Mouse (Mus musculus) heart, embryonic 14.5 days (tissue): ENCODE measurements at regions not wholly inside any gene's neighbourhood (a gene's known extent, or its start where the extent isn't known, plus 50 kb on each side); places are given as distances from the start of the nearest gene placed in this dataset.

ENCODE experiments used
- ATAC-seq: fragments of 200-750 bp; cut with Nextera tagmentation; 2 replicates; pipeline ENCODE4 v1.8.0; 2017; ENCODE audit warnings: low read depth, moderate TSS enrichment; ENCODE audit not compliant: insufficient number of reproducible peaks, insufficient read depth, low FRiP score
- H3K27ac ChIP-seq, 2 experiments: fragments of 200-500 bp in 1 of 2; fragments of 300-500 bp in 1 of 2; sonication (generic) in 1 of 2; replicated peaks in 1 of 2; 2 replicates each; pipeline ENCODE4 v1.5.1; 2012 to 2014; ENCODE audit warnings: low read depth in 2 of 2, low read length in 2 of 2, control low read depth in 1 of 2, mild to moderate bottlenecking in 1 of 2, mixed read lengths in 1 of 2; ENCODE audit not compliant: control insufficient read depth in 1 of 2, insufficient read depth in 1 of 2
- H3K27me3 ChIP-seq: fragments of 300-500 bp; sonication (generic); 2 replicates; pipeline ENCODE4 v1.6.1; 2014; ENCODE audit warnings: mild to moderate bottlenecking, low read length, control low read depth; ENCODE audit not compliant: control insufficient read depth, insufficient read depth
- H3K36me3 ChIP-seq: fragments of 300-500 bp; sonication (generic); 2 replicates; pipeline ENCODE4 v1.6.1; 2014; ENCODE audit warnings: mild to moderate bottlenecking, control low read depth, low read length, mixed read lengths; ENCODE audit not compliant: control insufficient read depth, insufficient read depth
- H3K4me1 ChIP-seq, 2 experiments: fragments of 200-500 bp in 1 of 2; fragments of 300-500 bp in 1 of 2; sonication (generic) in 1 of 2; 2 replicates each; pipeline ENCODE4 v1.6.1; 2012 to 2014; ENCODE audit warnings: low read length in 2 of 2, control low read depth in 1 of 2, mixed read lengths in 1 of 2; ENCODE audit not compliant: control insufficient read depth in 2 of 2, insufficient read depth in 2 of 2
- H3K4me2 ChIP-seq: fragments of 300-500 bp; sonication (generic); 2 replicates; pipeline ENCODE4 v1.6.1; 2014; ENCODE audit warnings: mild to moderate bottlenecking, low read length
- H3K4me3 ChIP-seq, 2 experiments: fragments of 200-500 bp in 1 of 2; fragments of 300-500 bp in 1 of 2; sonication (generic) in 1 of 2; 2 replicates each; pipeline ENCODE4 v1.5.1; 2012 to 2014; ENCODE audit warnings: low read length in 2 of 2, mild to moderate bottlenecking in 2 of 2, control low read depth in 1 of 2, low read depth in 1 of 2, moderate library complexity in 1 of 2; ENCODE audit not compliant: control insufficient read depth in 1 of 2, insufficient read depth in 1 of 2
- H3K9ac ChIP-seq: fragments of 300-500 bp; sonication (generic); 2 replicates; pipeline ENCODE4 v1.6.1; 2014; ENCODE audit warnings: mild to moderate bottlenecking, low read length
- H3K9me3 ChIP-seq: fragments of 300-500 bp; sonication (generic); 2 replicates; pipeline ENCODE4 v1.6.1; 2016; ENCODE audit warnings: low read length, control low read depth; ENCODE audit not compliant: control insufficient read depth
- WGBS: fragments of 180-500 bp; shearing (Covaris S2); extraction: QIAGEN DNeasy Blood & Tissue Kit; methylation state at CpG from one replicate; pipeline ENCODE4 v1.1.7; 2014; 5-methylcytosine and 5-hydroxymethylcytosine counted together

DNA sequence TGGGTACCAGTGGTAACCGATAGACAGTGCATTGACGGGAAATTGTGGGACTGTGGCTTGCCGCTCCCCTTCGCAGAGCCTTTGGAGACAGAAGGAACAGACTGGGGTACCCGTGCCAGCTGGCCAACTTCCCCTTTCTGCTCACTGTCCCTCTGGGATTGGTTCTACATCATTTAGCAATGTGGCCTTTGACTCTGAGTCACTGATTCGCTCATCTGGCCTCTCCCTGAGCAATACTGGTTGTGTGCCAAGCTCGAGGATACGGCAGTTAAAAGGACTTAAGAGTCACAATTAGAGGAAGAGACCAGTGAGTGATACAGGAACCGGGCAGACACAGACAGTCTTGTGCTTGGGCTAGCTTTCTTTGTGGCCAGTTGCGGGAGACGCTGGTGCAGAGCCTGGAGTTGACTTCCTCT lies 117.4 kb upstream of the Zfp507 start:
- peaks cover 12% of the 10 kb centered on the region for H3K27me3 ChIP-seq
- H3K27ac ChIP-seq: no peak overlapping the region
- peak; percentile 42; the same call in 1 of the 2 replicates for ATAC-seq
- no peak overlapping the region for H3K4me2 ChIP-seq
- no peak overlapping the region for H3K4me3 ChIP-seq
- no peak overlapping the region for H3K9ac ChIP-seq
- H3K9me3 ChIP-seq: no peaks in the 10 kb centered on the region
- no peaks in the 10 kb centered on the region for H3K36me3 ChIP-seq
- peaks cover 3 to 4% of the 10 kb centered on the region in 2 experiments; a peak in 2 of 4 replicates for H3K4me1 ChIP-seq
- 73% methylated on average over 11 of the region's 11 CpGs for WGBS

DNA sequence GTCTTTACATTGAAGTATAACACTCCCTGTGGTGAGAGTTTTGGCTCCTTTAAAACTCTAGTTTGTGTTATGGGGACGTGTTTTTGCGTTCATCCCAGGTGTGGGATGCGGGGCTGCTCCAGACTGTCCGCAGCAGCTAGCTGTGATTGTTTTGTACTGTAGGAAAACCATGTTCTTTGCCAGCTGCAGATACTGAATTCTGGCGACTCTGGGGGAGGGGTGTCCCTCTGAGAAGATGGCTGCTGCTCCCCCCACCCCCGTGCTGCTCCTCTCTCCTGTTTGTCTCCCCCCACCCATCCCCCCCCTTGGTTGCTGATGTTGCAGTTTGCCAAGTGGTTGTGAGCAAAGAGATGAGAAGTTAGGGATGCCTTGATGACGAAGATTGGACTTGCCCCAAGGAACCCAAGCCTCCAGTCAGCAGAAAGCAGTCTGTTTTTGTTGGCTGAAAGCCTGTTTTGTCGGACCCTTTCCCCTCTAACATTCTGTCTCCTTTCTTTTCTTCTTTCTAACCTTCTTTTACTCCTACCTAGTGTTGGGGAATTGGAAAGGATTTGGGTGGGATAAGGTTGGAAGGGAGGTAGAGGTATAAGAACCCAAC lies 107.4 kb upstream of the Zfp507 start:
- no peak for ATAC-seq
- 45% methylated on average over 8 of the region's 8 CpGs for WGBS
- H3K9me3 ChIP-seq: no peaks in the 10 kb centered on the region

DNA sequence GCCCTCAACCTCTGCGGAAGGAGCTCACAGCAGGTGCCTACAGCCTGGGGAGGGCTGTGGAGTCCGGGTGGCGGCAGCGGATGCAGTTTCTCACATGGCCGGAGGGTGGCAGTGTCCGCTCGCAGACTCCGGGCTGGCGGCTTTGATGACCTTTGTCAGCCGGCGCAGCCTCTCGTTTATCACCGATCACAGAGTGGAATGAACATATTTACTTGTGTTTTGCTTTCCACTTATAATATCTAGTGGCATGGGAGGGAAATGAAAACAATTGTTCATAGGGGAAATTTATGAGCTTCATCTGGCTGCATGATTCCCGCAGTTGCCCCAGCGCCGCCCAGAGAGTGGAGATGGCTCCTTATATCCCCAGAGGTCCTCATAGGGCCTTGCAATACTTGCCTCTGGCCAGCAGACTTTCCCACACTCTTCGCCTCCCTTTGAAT lies 99.2 kb upstream of the Zfp507 start:
- H3K4me3 ChIP-seq: peak overlapping the region; percentile 7 to 27; a peak in 2 of 4 replicates
- H3K36me3 ChIP-seq: no peaks in the 10 kb centered on the region
- peak overlapping the region; percentile 55 for H3K4me2 ChIP-seq
- no peak for ATAC-seq
- no peaks in the 10 kb centered on the region for H3K9me3 ChIP-seq
- H3K27ac ChIP-seq: no peak overlapping the region
- no peak overlapping the region for H3K9ac ChIP-seq
- no peaks in the 10 kb centered on the region for H3K27me3 ChIP-seq
- H3K4me1 ChIP-seq: no peaks in the 10 kb centered on the region; a peak in 1 of 4 replicates
- WGBS: 3% methylated on average over 17 of the region's 17 CpGs

More for the DNA sequence above, 107.4 kb upstream of the Zfp507 start:
- Histone ChIP-seq H3K4me3 (no peak overlapping the region), H3K9ac (no peak overlapping the region), H3K4me1 (no peaks in the 10 kb centered on the region), H3K27me3 (no peaks in the 10 kb centered on the region), H3K27ac (no peak overlapping the region), H3K36me3 (no peaks in the 10 kb centered on the region), H3K4me2 (no peak overlapping the region)

DNA sequence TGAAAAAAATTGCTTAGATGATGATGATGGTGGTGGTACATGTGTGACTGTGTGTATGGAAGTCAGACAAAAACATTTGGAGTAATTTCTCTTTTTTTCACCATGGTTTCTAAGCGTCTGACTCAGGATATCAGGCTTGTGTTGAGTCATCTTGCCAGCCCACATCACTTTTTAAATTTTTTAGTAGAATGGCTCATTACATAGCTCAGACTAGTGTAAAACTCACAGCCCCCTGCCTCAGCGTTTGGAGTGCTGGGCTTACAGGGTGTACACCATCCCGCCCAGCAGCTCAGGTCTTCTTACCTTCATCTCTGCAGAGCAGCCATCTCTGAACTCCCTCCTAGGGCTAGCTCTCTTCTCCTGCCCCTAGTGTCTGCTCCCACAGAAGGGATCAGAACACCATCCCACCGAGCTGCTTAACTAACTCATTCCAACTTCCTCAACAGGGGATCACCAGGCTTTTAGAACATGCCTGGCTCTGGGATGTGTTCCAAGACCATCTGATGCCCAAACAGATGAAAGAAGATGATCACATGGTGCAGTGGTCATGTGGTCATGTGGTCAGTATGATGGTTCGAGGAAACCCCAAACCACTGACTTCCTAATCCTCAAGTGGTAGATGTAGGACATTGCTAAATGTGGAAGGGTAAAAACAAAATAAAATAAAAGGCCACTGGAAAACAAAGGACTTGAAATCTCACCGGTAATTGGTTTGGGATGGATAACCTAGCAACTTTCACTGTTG lies 96.1 kb upstream of the Zfp507 start:
- Histone ChIP-seq H3K4me1 (no peaks in the 10 kb centered on the region; a peak in 1 of 4 replicates), H3K4me3 (no peak overlapping the region), H3K9me3 (no peaks in the 10 kb centered on the region), H3K9ac (no peak overlapping the region), H3K27ac (no peak overlapping the region), H3K27me3 (no peaks in the 10 kb centered on the region), H3K4me2 (no peak overlapping the region), H3K36me3 (no peaks in the 10 kb centered on the region)
- WGBS: 77% methylated on average over 6 of the region's 6 CpGs
- no peak for ATAC-seq

DNA sequence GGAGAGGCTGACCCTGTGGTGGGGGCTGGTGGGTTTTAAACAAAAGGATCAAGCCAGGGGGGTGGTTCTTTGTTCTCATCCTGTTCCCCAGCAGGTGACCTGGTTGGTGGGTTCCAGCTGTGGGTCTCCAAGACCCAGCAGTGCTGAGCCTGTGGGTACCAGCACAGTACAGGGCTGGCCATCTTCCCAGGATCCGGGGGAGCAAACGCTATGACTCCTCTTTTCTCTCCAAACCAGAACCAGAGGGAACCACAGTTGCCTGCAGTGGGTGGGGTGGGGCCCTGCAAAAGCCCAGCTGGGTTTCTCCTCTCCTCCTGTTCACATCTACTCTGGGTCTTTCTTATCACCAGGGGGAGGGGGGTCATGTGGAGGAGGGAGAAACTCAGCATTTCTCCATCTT lies 90.5 kb upstream of the Zfp507 start:
- no peaks in the 10 kb centered on the region for H3K36me3 ChIP-seq
- no peak overlapping the region for H3K27ac ChIP-seq
- WGBS: 33% methylated on average over 2 of the region's 2 CpGs
- H3K27me3 ChIP-seq: no peaks in the 10 kb centered on the region
- H3K4me3 ChIP-seq: no peak overlapping the region
- no peaks in the 10 kb centered on the region for H3K9me3 ChIP-seq
- H3K4me2 ChIP-seq: no peak overlapping the region
- no peak for ATAC-seq
- no peaks in the 10 kb centered on the region; a peak in 1 of 4 replicates for H3K4me1 ChIP-seq
- no peak overlapping the region for H3K9ac ChIP-seq

DNA sequence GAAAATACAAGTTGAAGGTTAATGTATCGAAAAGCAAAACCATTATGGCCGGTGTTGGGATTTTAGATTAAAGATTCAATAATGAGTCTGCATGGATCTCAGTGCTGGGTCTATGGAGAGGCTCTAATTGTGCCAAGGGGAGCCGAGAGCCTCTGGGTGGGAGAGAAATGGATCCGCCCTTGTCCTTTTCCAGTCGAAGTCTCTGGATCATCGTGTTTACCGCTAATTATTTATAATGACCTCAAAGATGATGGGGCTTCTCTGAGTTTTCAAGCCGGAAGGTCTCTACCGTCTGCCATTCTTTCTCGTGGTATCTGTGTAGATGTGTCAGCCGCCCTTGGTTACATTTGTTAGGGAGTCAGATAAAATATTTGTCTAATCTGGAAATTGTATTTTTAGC lies 83.2 kb upstream of the Zfp507 start:
- no peak overlapping the region for H3K9ac ChIP-seq
- H3K4me3 ChIP-seq: no peak overlapping the region
- no peak overlapping the region for H3K27ac ChIP-seq
- H3K9me3 ChIP-seq: no peaks in the 10 kb centered on the region
- H3K4me2 ChIP-seq: no peak overlapping the region
- no peaks in the 10 kb centered on the region for H3K27me3 ChIP-seq
- WGBS: 65% methylated on average over 11 of the region's 11 CpGs
- no peak for ATAC-seq
- no peaks in the 10 kb centered on the region for H3K36me3 ChIP-seq
- H3K4me1 ChIP-seq: peaks cover 0 to 5% of the 10 kb centered on the region in 2 experiments; a peak in 1 of 4 replicates

DNA sequence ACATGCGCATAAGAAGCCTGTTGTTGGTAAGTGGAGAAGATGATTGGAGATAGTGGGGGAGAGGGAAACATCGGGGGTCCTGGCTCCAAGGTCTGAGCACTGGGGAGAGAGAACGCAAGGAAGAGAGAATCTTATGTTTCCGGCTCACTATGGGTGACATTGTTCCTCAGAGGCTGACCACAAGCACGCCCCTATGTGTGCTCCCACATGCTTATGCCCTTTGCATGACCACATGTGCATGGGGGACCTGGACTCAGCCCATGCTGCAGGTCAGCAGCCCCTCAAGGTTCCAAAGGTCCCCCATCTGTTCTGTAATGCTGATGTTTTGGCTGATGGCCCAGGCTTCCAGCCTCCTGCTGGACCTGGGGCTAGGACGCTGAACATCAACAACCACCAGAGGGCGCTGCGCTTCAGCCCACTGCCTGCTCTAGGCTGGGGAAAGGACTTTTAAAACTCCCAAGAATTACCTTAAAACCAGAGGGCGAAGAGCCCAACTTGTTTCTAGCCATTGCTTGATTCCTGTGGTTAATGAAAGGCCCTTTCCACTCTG lies 77.0 kb upstream of the Zfp507 start:
- WGBS: 50% methylated on average over 9 of the region's 9 CpGs
- H3K27me3 ChIP-seq: no peaks in the 10 kb centered on the region
- H3K4me2 ChIP-seq: no peak overlapping the region

More for the DNA sequence above, 77.0 kb upstream of the Zfp507 start:
- peak; percentile 11; the same call in 1 of the 2 replicates for ATAC-seq
- no peak overlapping the region for H3K27ac ChIP-seq
- H3K4me1 ChIP-seq: no peaks in the 10 kb centered on the region
- no peak overlapping the region for H3K4me3 ChIP-seq
- H3K9ac ChIP-seq: no peak overlapping the region
- no peaks in the 10 kb centered on the region for H3K9me3 ChIP-seq
- no peaks in the 10 kb centered on the region for H3K36me3 ChIP-seq
